Mouse (Mus musculus): ENCODE results near the gene Cacna1i. TPM values are rescaled to one million over a fixed set of nuclear protein-coding genes. Genes with fewer than 3 reads are reported as not detected.

Gene Cacna1i
- polyA plus RNA-seq, 1 experiment from 2014 or later, result not detected

DNA sequence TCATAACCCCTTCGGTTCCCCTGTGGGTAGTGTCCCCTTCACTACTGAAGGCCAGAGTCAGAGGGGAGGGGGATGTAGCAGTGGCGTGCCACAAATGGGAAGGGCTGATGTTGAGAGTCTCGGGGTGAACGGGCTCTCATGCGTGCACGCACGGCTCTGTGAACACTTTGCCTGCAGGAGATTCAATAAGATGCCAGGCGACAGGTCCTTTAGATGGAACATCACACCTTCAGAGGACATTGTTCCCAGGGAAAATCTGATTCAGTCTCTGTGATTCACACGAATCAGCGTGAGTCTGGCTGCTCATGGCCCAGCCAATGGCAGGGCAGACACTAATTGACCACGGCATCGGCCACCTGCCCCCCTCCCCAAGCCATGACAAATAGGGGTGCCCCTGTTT is 17.1 kb downstream of the Cacna1i start:
- Histone ChIP-seq H3K4me1 (ENCODE audit: control insufficient read depth in 2 of 2, insufficient read depth in 2 of 2, low read length in 2 of 2) (no peaks in the 10 kb centered on the region), H3K9ac (ENCODE audit: low read length) (no peak overlapping the region), H3K4me3 (ENCODE audit: control insufficient read depth in 1 of 2, insufficient read depth in 1 of 2, low read depth in 1 of 2, low read length in 2 of 2) (no peak overlapping the region), H3K9me3 (ENCODE audit: control insufficient read depth, low read length) (no peaks in the 10 kb centered on the region), H3K27me3 (ENCODE audit: control insufficient read depth, insufficient read depth, low read length) (0 out of 2 replicates have a peak, but pooled peaks cover 11% of the 10 kb centered on the region), H3K27ac (replicated peaks in 1 of 2; ENCODE audit: control insufficient read depth in 1 of 2, insufficient read depth in 1 of 2, low read depth in 2 of 2, low read length in 2 of 2) (no peak overlapping the region), H3K4me2 (ENCODE audit: low read length) (no peak overlapping the region), H3K36me3 (ENCODE audit: control insufficient read depth, insufficient read depth, low read length) (no peaks in the 10 kb centered on the region)
- WGBS, result 83% methylated on average over 12 of the region's 12 CpGs
- ATAC-seq (ENCODE audit: insufficient number of reproducible peaks, insufficient read depth, low FRiP score, low read depth), result no peak

DNA sequence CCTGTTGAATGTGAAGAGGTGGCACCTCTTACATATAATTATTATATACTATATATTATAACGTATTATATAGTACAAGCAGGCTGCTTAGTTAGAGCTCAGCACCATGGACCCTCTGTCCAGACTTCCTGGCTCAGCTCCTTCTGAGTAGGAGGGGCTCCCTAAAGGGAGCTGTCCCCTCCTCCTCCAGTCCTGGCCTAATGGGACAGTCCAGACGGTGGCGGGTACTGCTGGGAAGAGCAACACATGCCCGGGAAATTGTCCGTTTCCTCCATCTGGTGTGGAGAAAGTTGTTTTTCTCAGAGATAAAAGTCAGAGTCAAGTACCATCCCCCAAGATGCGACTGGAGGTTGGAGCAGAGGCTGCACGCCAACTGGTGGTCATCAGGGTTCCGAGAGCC is 19.1 kb downstream of the Cacna1i start:
- H3K36me3 ChIP-seq (ENCODE audit: control insufficient read depth, insufficient read depth, low read length), result no peaks in the 10 kb centered on the region
- ATAC-seq (ENCODE audit: insufficient number of reproducible peaks, insufficient read depth, low FRiP score, low read depth), result no peak
- no peak overlapping the region for H3K4me3 ChIP-seq (ENCODE audit: control insufficient read depth in 1 of 2, insufficient read depth in 1 of 2, low read depth in 1 of 2, low read length in 2 of 2)
- no peaks in the 10 kb centered on the region for H3K9me3 ChIP-seq (ENCODE audit: control insufficient read depth, low read length)
- H3K4me1 ChIP-seq (ENCODE audit: control insufficient read depth in 2 of 2, insufficient read depth in 2 of 2, low read length in 2 of 2), result no peaks in the 10 kb centered on the region
- no peak overlapping the region for H3K9ac ChIP-seq (ENCODE audit: low read length)
- H3K27me3 ChIP-seq (ENCODE audit: control insufficient read depth, insufficient read depth, low read length), result 0 out of 2 replicates have a peak, but pooled peaks cover 11% of the 10 kb centered on the region
- H3K4me2 ChIP-seq (ENCODE audit: low read length), result no peak overlapping the region
- H3K27ac ChIP-seq (replicated peaks in 1 of 2; ENCODE audit: control insufficient read depth in 1 of 2, insufficient read depth in 1 of 2, low read depth in 2 of 2, low read length in 2 of 2), result no peak overlapping the region
- WGBS, result 24% methylated on average over 8 of the region's 8 CpGs

DNA sequence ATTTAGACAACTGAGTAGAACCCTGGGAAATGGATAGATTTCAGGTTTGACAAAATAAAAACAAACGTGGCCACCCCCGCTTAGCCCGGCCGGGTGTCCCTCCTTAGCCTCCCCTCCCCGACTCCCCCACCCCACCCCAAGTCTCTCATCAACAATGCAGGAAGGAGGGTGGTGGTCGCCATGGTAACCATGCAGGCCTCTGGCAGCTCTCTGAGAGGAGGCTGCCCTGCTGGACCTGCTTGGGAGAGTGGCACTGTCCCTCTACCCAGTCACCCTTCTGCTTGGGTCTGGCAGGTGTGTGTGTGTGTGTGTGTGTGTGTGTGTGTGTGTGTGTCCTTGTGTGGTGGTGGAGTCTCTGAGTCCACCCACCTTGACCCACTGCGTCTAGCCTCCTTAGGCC is 27.7 kb downstream of the Cacna1i start:
- no peak overlapping the region for H3K4me3 ChIP-seq (ENCODE audit: control insufficient read depth in 1 of 2, insufficient read depth in 1 of 2, low read depth in 1 of 2, low read length in 2 of 2)
- H3K9ac ChIP-seq (ENCODE audit: low read length), result no peak overlapping the region
- no peaks in the 10 kb centered on the region for H3K4me1 ChIP-seq (ENCODE audit: control insufficient read depth in 2 of 2, insufficient read depth in 2 of 2, low read length in 2 of 2)
- no peaks in the 10 kb centered on the region for H3K27me3 ChIP-seq (ENCODE audit: control insufficient read depth, insufficient read depth, low read length)
- WGBS, result 49% methylated on average over 7 of the region's 7 CpGs
- no peaks in the 10 kb centered on the region for H3K9me3 ChIP-seq (ENCODE audit: control insufficient read depth, low read length)
- no peak overlapping the region for H3K4me2 ChIP-seq (ENCODE audit: low read length)
- no peak for ATAC-seq (ENCODE audit: insufficient number of reproducible peaks, insufficient read depth, low FRiP score, low read depth)
- no peak overlapping the region for H3K27ac ChIP-seq (replicated peaks in 1 of 2; ENCODE audit: control insufficient read depth in 1 of 2, insufficient read depth in 1 of 2, low read depth in 2 of 2, low read length in 2 of 2)
- H3K36me3 ChIP-seq (ENCODE audit: control insufficient read depth, insufficient read depth, low read length), result no peaks in the 10 kb centered on the region

- Histone ChIP-seq H3K27ac (replicated peaks in 1 of 2; ENCODE audit: control insufficient read depth in 1 of 2, insufficient read depth in 1 of 2, low read depth in 2 of 2, low read length in 2 of 2) (no peak overlapping the region), H3K36me3 (ENCODE audit: control insufficient read depth, insufficient read depth, low read length) (no peaks in the 10 kb centered on the region), H3K9me3 (ENCODE audit: control insufficient read depth, low read length) (no peaks in the 10 kb centered on the region), H3K9ac (ENCODE audit: low read length) (no peak overlapping the region), H3K4me3 (ENCODE audit: control insufficient read depth in 1 of 2, insufficient read depth in 1 of 2, low read depth in 1 of 2, low read length in 2 of 2) (no peak overlapping the region), H3K4me2 (ENCODE audit: low read length) (no peak overlapping the region), H3K27me3 (ENCODE audit: control insufficient read depth, insufficient read depth, low read length) (no peaks in the 10 kb centered on the region), H3K4me1 (ENCODE audit: control insufficient read depth in 2 of 2, insufficient read depth in 2 of 2, low read length in 2 of 2) (no peaks in the 10 kb centered on the region)
- 60% methylated on average over 6 of the region's 6 CpGs for WGBS
- no peak for ATAC-seq (ENCODE audit: insufficient number of reproducible peaks, insufficient read depth, low FRiP score, low read depth)
Measured at GRCm38 (mm10) chr15:80316966-80317634, 30.1 kb downstream of the Cacna1i start.

- no peak for ATAC-seq (ENCODE audit: insufficient number of reproducible peaks, insufficient read depth, low FRiP score, low read depth)
- no peaks in the 10 kb centered on the region for H3K36me3 ChIP-seq (ENCODE audit: control insufficient read depth, insufficient read depth, low read length)
- no peaks in the 10 kb centered on the region for H3K9me3 ChIP-seq (ENCODE audit: control insufficient read depth, low read length)
- WGBS, result 52% methylated on average over 8 of the region's 8 CpGs
- no peak overlapping the region for H3K9ac ChIP-seq (ENCODE audit: low read length)
- no peak overlapping the region for H3K27ac ChIP-seq (replicated peaks in 1 of 2; ENCODE audit: control insufficient read depth in 1 of 2, insufficient read depth in 1 of 2, low read depth in 2 of 2, low read length in 2 of 2)
- no peak overlapping the region for H3K4me3 ChIP-seq (ENCODE audit: control insufficient read depth in 1 of 2, insufficient read depth in 1 of 2, low read depth in 1 of 2, low read length in 2 of 2)
- H3K4me2 ChIP-seq (ENCODE audit: low read length), result no peak overlapping the region
- no peaks in the 10 kb centered on the region for H3K4me1 ChIP-seq (ENCODE audit: control insufficient read depth in 2 of 2, insufficient read depth in 2 of 2, low read length in 2 of 2)
- H3K27me3 ChIP-seq (ENCODE audit: control insufficient read depth, insufficient read depth, low read length), result no peaks in the 10 kb centered on the region
Measured at GRCm38 (mm10) chr15:80317841-80318530, 30.9 kb downstream of the Cacna1i start.

DNA sequence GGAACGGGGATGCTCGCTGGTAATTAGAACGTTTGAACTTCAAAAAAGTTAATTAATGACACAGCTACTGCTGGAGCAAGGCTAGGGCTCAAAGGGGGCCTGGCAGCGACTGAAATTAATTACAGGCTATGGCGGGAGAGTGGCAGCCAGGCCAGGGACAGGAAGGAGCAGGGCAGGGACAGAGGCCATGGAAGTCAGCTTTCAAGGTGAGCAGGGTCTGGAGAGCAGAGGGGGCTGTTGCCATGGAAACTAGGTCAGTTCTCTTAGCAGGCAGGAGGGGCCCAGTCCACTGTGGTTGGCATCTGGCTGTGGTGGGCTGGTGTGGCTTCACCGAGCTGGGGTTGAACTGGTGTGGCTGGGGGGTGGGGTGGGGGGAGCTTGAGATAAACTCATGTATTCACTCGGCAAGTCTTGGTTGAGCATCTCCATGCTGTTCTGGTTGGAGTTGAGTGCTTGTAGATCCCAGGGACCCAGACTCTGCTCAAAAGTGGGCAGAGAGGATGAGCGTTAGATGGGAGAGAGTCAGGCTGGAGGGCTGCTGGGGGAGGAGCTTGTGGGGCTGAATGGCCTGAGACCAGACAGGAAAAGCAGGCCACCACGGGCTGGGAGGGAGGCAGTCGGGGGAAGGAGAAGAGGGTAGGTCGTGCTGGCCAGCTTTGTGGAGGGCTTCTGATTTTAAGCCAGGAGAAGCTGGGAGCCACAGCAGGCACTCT is 31.7 kb downstream of the Cacna1i start:
- Histone ChIP-seq H3K9me3 (ENCODE audit: control insufficient read depth, low read length) (no peaks in the 10 kb centered on the region), H3K27me3 (ENCODE audit: control insufficient read depth, insufficient read depth, low read length) (no peaks in the 10 kb centered on the region), H3K4me1 (ENCODE audit: control insufficient read depth in 2 of 2, insufficient read depth in 2 of 2, low read length in 2 of 2) (no peaks in the 10 kb centered on the region), H3K4me3 (ENCODE audit: control insufficient read depth in 1 of 2, insufficient read depth in 1 of 2, low read depth in 1 of 2, low read length in 2 of 2) (no peak overlapping the region), H3K9ac (ENCODE audit: low read length) (no peak overlapping the region), H3K36me3 (ENCODE audit: control insufficient read depth, insufficient read depth, low read length) (no peaks in the 10 kb centered on the region), H3K27ac (replicated peaks in 1 of 2; ENCODE audit: control insufficient read depth in 1 of 2, insufficient read depth in 1 of 2, low read depth in 2 of 2, low read length in 2 of 2) (no peak overlapping the region), H3K4me2 (ENCODE audit: low read length) (no peak overlapping the region)
- WGBS, result 26% methylated on average over 11 of the region's 11 CpGs
- ATAC-seq (ENCODE audit: insufficient number of reproducible peaks, insufficient read depth, low FRiP score, low read depth), result no peak

DNA sequence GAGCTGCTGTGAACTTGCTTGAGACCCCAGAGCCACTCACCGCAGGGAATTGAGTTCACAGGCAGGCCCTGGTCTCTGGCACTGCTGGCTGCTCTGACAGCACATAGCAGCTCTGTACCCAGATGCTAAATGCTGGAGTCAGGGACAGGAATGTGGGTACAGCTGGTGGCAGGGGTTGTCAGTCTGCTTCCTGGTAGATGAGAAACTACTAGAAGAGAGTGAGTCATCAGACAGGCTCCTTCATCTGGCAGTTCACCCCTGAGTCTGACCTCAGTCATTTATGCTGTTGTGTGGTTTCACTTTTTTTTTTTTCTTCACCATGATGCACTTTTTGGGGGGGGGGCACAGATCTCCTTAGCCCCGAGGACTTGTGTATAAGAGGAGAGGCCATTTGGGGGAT is 32.3 kb downstream of the Cacna1i start:
- H3K9ac ChIP-seq (ENCODE audit: low read length), result no peak overlapping the region
- no peaks in the 10 kb centered on the region for H3K9me3 ChIP-seq (ENCODE audit: control insufficient read depth, low read length)
- no peak for ATAC-seq (ENCODE audit: insufficient number of reproducible peaks, insufficient read depth, low FRiP score, low read depth)
- H3K4me1 ChIP-seq (ENCODE audit: control insufficient read depth in 2 of 2, insufficient read depth in 2 of 2, low read length in 2 of 2), result no peaks in the 10 kb centered on the region
- H3K4me2 ChIP-seq (ENCODE audit: low read length), result no peak overlapping the region
- H3K27me3 ChIP-seq (ENCODE audit: control insufficient read depth, insufficient read depth, low read length), result no peaks in the 10 kb centered on the region; the same call in 1 of the 2 replicates
- no peaks in the 10 kb centered on the region for H3K36me3 ChIP-seq (ENCODE audit: control insufficient read depth, insufficient read depth, low read length)
- H3K27ac ChIP-seq (replicated peaks in 1 of 2; ENCODE audit: control insufficient read depth in 1 of 2, insufficient read depth in 1 of 2, low read depth in 2 of 2, low read length in 2 of 2), result no peak overlapping the region
- H3K4me3 ChIP-seq (ENCODE audit: control insufficient read depth in 1 of 2, insufficient read depth in 1 of 2, low read depth in 1 of 2, low read length in 2 of 2), result no peak overlapping the region
- WGBS, result 59% methylated on average over 2 of the region's 2 CpGs

All from heart, embryonic 14.5 days (tissue).